Mouse (Mus musculus): ENCODE measurements at regions not wholly inside any gene's neighbourhood (a gene's known extent, or its start where the extent isn't known, plus 50 kb on each side); places are given as distances from the start of the nearest gene placed in this dataset.

GRCm38 (mm10) chr6:135559501-135559907 is 197.2 kb downstream of the Emp1 start:
- no peak for TF ChIP-seq GABPA (IDR thresholded peaks at IDR 0.05; ENCODE audit: low read depth, low read length)
- TF ChIP-seq MAFK (IDR thresholded peaks at IDR 0.05; ENCODE audit: borderline replicate concordance, low read depth, low read length): no peak
- no peak for TF ChIP-seq ZMIZ1 (IDR thresholded peaks at IDR 0.05; ENCODE audit: low read depth, low read length)
- TF ChIP-seq CHD1 (IDR thresholded peaks at IDR 0.05; ENCODE audit: low read depth, low read length): no peak
- TF ChIP-seq POLR2A (IDR thresholded peaks at IDR 0.05; ENCODE audit: control insufficient read depth in 1 of 2, insufficient read depth in 1 of 2, low read depth in 1 of 2, low read length in 2 of 2, poor library complexity in 1 of 2): no peak
- TF ChIP-seq HCFC1 (IDR thresholded peaks at IDR 0.05; ENCODE audit: low read depth, low read length): no peak

Measured in MEL (cell line).